Mouse (Mus musculus) ES-Bruce4 (cell line): ENCODE measurements around the gene Fndc8.

ENCODE experiments used
- CTCF ChIP-seq: IDR thresholded peaks from one replicate; pipeline ENCODE4 v1.8.1; 2011; ENCODE audit warnings: low read depth, low read length
- EP300 ChIP-seq: IDR thresholded peaks from 2 replicates; pipeline ENCODE4 v1.6.1; 2011; ENCODE audit warnings: low read depth, low read length; ENCODE audit not compliant: insufficient read depth
- POLR2A ChIP-seq: IDR thresholded peaks from one replicate; pipeline ENCODE4 v1.8.1; 2011; ENCODE audit warnings: low read length; ENCODE audit not compliant: insufficient read depth

GRCm38 (mm10) chr11:82860759-82861158, 31.2 kb upstream of the Fndc8 start:
- TF ChIP-seq EP300 = no peak
- no peak for TF ChIP-seq CTCF
- no peak for TF ChIP-seq POLR2A
